Mouse (Mus musculus): ENCODE measurements around the gene Filip1l. TPM values are rescaled to one million over a fixed set of nuclear protein-coding genes. Genes with fewer than 3 reads are reported as not detected.

The Filip1l gene
- polyA plus RNA-seq, 1 experiment = 12.1 TPM

DNA sequence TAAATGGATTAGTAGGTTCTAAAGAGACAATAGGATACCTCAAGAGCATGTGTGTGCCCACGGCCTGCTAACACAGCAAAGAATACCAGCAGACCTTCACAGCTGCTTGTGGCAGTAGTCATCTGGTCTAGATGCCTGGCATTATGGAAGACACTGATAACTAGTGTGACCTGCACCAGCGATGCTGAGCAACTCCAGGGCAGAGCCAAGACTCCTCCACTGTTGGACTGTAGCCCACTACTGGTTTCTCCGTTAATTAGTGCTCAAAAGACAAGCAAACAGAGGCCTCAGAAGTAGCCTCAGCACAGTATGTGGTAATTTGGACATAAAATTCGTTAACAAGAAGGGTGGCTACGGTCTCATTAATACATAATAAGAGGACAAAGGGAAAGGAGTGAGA lies 199.8 kb downstream of the Filip1l start:
- H3ac ChIP-seq (ENCODE audit: control insufficient read depth, insufficient read length) = no peak overlapping the region
- peaks cover 95% of the 10 kb centered on the region for H3K79me2 ChIP-seq (ENCODE audit: control insufficient read depth, insufficient read depth)
- no peak for TF ChIP-seq TCF3 (IDR thresholded peaks at IDR 0.05; ENCODE audit: insufficient read length, low read depth)
- no peak for TF ChIP-seq POLR2AphosphoS2 (IDR thresholded peaks at IDR 0.05; ENCODE audit: insufficient read length, low read depth)
- no peak for TF ChIP-seq MAX (IDR thresholded peaks at IDR 0.05; ENCODE audit: low read depth)
- no peak for TF ChIP-seq REST (IDR thresholded peaks at IDR 0.05; ENCODE audit: insufficient read depth, insufficient read length)
- no peak for TF ChIP-seq CEBPB (IDR thresholded peaks at IDR 0.05; ENCODE audit: insufficient read depth, poor library complexity, severe bottlenecking)
- TF ChIP-seq MYOD1 (IDR thresholded peaks at IDR 0.05; ENCODE audit: control insufficient read depth in 1 of 3, insufficient read length in 2 of 3, low read depth in 2 of 3) = peak in 2 of 3 experiments; percentile 33 to 64
- TF ChIP-seq POLR2A (IDR thresholded peaks at IDR 0.05; ENCODE audit: insufficient read length, low read depth) = no peak
- TF ChIP-seq MYOG (IDR thresholded peaks at IDR 0.05; ENCODE audit: control insufficient read depth in 1 of 3, insufficient read depth in 1 of 3, insufficient read length in 2 of 3, low read depth in 2 of 3) = peak in 1 of 3 experiments; percentile 64
- no peak for TF ChIP-seq TCF12 (IDR thresholded peaks at IDR 0.05; ENCODE audit: insufficient read depth, poor library complexity, severe bottlenecking)
- no peak for TF ChIP-seq USF1 (IDR thresholded peaks at IDR 0.05; ENCODE audit: low read depth)
- TF ChIP-seq SRF (IDR thresholded peaks at IDR 0.05; ENCODE audit: control insufficient read depth, insufficient read length, low read depth) = no peak
- no peak for TF ChIP-seq E2F4 (IDR thresholded peaks at IDR 0.05; ENCODE audit: insufficient read depth)
- H3K36me3 ChIP-seq (ENCODE audit: control insufficient read depth, insufficient read depth) = peaks cover 24% of the 10 kb centered on the region
- H3K4me3 ChIP-seq = no peak overlapping the region
- peak overlapping the region; percentile 76 for H3K4me2 ChIP-seq (ENCODE audit: low read depth)
- H3K27me3 ChIP-seq (ENCODE audit: control insufficient read depth, insufficient read depth, insufficient read length) = no peaks in the 10 kb centered on the region

DNA sequence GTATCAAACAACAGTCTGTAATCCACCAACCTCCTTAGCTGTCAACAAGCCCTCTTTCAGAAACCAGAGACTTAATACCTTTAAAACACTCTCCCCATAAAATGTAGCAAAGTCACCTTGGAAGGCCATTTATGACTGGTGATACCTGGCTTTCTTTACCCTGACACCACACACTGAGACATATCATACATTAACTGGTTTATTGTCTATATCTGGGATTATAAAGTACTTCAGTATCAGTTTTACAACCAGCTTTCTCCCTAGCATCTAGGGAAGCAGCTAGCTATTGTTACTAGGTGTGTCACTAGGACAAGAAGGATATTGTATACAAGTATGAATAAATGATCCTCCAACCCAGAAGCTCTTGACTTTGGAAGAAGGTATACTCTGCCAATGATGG lies 200.3 kb downstream of the Filip1l start:
- Histone ChIP-seq H3ac (ENCODE audit: control insufficient read depth, insufficient read length) (no peak overlapping the region), H3K4me3 (no peak overlapping the region)

DNA sequence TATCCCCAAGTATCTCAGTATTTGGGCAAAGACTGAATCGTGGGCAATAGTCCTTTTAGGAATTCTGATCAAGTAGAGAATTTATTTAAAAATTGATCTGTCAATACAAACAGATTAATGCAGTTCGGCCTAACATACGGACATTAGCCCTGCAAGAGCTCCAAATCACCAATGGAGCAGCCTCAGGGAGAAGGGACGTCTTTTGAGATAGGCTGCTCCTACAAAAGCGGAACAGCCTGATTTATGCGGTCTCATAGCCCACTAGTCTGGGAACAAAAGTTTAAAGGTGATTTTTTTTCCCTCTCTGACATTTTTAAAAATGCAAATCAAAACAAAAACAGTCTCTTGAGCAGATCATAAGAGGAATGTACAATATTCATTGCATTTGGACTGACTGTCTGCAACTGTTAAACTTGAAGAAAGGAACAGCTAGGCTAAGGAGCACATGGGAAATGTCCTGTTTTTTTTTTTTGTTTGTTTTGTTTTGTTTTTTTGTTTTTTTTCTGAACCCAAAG lies 202.1 kb downstream of the Filip1l start:
- no peak for TF ChIP-seq USF1 (IDR thresholded peaks at IDR 0.05; ENCODE audit: low read depth)
- TF ChIP-seq MYOG (IDR thresholded peaks at IDR 0.05; ENCODE audit: control insufficient read depth in 1 of 3, insufficient read depth in 1 of 3, insufficient read length in 2 of 3, low read depth in 2 of 3) = no peak
- TF ChIP-seq REST (IDR thresholded peaks at IDR 0.05; ENCODE audit: insufficient read depth, insufficient read length) = no peak
- no peak for TF ChIP-seq MAX (IDR thresholded peaks at IDR 0.05; ENCODE audit: low read depth)
- no peak for TF ChIP-seq TCF3 (IDR thresholded peaks at IDR 0.05; ENCODE audit: insufficient read length, low read depth)
- no peak for TF ChIP-seq E2F4 (IDR thresholded peaks at IDR 0.05; ENCODE audit: insufficient read depth)
- TF ChIP-seq CEBPB (IDR thresholded peaks at IDR 0.05; ENCODE audit: insufficient read depth, poor library complexity, severe bottlenecking) = no peak
- Histone ChIP-seq H3ac (ENCODE audit: control insufficient read depth, insufficient read length) (no peak overlapping the region), H3K4me2 (ENCODE audit: low read depth) (peak overlapping the region; percentile 16), H3K36me3 (ENCODE audit: control insufficient read depth, insufficient read depth) (peaks cover 24% of the 10 kb centered on the region), H3K79me2 (ENCODE audit: control insufficient read depth, insufficient read depth) (peaks cover 99% of the 10 kb centered on the region), H3K4me3 (no peak overlapping the region), H3K27me3 (ENCODE audit: control insufficient read depth, insufficient read depth, insufficient read length) (no peaks in the 10 kb centered on the region)

More for the DNA sequence above, 200.3 kb downstream of the Filip1l start:
- H3K4me2 ChIP-seq (ENCODE audit: low read depth) = peak overlapping the region; percentile 76
- TF ChIP-seq MAX (IDR thresholded peaks at IDR 0.05; ENCODE audit: low read depth) = no peak
- no peak for TF ChIP-seq E2F4 (IDR thresholded peaks at IDR 0.05; ENCODE audit: insufficient read depth)
- peaks cover 98% of the 10 kb centered on the region for H3K79me2 ChIP-seq (ENCODE audit: control insufficient read depth, insufficient read depth)
- peaks cover 24% of the 10 kb centered on the region for H3K36me3 ChIP-seq (ENCODE audit: control insufficient read depth, insufficient read depth)
- H3K27me3 ChIP-seq (ENCODE audit: control insufficient read depth, insufficient read depth, insufficient read length) = no peaks in the 10 kb centered on the region

DNA sequence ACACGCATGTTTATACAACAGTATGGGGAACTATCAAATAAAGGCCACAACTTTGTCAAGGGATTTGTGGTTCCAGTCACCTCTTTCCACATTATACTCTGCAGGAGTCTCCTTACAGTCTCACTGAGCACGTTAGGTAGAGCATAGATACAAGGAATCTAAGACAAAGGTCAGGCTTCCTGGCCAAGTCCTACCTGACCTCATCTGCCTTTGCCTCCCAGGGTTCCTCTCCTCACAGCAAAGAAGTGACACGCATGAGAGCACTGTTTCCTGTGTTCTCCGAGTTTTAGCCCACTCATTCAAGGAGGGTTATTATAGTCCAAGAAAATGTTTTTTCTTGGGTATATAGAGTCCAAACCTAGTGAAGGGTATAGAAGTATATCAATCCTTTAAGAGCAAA lies 202.8 kb downstream of the Filip1l start:
- H3K27me3 ChIP-seq (ENCODE audit: control insufficient read depth, insufficient read depth, insufficient read length) = no peaks in the 10 kb centered on the region
- H3K4me2 ChIP-seq (ENCODE audit: low read depth) = peak overlapping the region; percentile 14
- H3K36me3 ChIP-seq (ENCODE audit: control insufficient read depth, insufficient read depth) = peaks cover 24% of the 10 kb centered on the region
- TF ChIP-seq E2F4 (IDR thresholded peaks at IDR 0.05; ENCODE audit: insufficient read depth) = no peak
- TF ChIP-seq MYOG (IDR thresholded peaks at IDR 0.05; ENCODE audit: control insufficient read depth in 1 of 3, insufficient read depth in 1 of 3, insufficient read length in 2 of 3, low read depth in 2 of 3) = no peak
- TF ChIP-seq SRF (IDR thresholded peaks at IDR 0.05; ENCODE audit: control insufficient read depth, insufficient read length, low read depth) = no peak
- TF ChIP-seq MYOD1 (IDR thresholded peaks at IDR 0.05; ENCODE audit: control insufficient read depth in 1 of 3, insufficient read length in 2 of 3, low read depth in 2 of 3) = no peak
- no peak for TF ChIP-seq REST (IDR thresholded peaks at IDR 0.05; ENCODE audit: insufficient read depth, insufficient read length)
- no peak for TF ChIP-seq POLR2AphosphoS2 (IDR thresholded peaks at IDR 0.05; ENCODE audit: insufficient read length, low read depth)
- no peak for TF ChIP-seq USF1 (IDR thresholded peaks at IDR 0.05; ENCODE audit: low read depth)
- TF ChIP-seq TCF12 (IDR thresholded peaks at IDR 0.05; ENCODE audit: insufficient read depth, poor library complexity, severe bottlenecking) = no peak
- TF ChIP-seq TCF3 (IDR thresholded peaks at IDR 0.05; ENCODE audit: insufficient read length, low read depth) = no peak
- no peak for TF ChIP-seq POLR2A (IDR thresholded peaks at IDR 0.05; ENCODE audit: insufficient read length, low read depth)
- TF ChIP-seq MAX (IDR thresholded peaks at IDR 0.05; ENCODE audit: low read depth) = no peak
- TF ChIP-seq CEBPB (IDR thresholded peaks at IDR 0.05; ENCODE audit: insufficient read depth, poor library complexity, severe bottlenecking) = no peak
- H3K79me2 ChIP-seq (ENCODE audit: control insufficient read depth, insufficient read depth) = peaks cover 99% of the 10 kb centered on the region
- H3K4me3 ChIP-seq = no peak overlapping the region
- H3ac ChIP-seq (ENCODE audit: control insufficient read depth, insufficient read length) = no peak overlapping the region

DNA sequence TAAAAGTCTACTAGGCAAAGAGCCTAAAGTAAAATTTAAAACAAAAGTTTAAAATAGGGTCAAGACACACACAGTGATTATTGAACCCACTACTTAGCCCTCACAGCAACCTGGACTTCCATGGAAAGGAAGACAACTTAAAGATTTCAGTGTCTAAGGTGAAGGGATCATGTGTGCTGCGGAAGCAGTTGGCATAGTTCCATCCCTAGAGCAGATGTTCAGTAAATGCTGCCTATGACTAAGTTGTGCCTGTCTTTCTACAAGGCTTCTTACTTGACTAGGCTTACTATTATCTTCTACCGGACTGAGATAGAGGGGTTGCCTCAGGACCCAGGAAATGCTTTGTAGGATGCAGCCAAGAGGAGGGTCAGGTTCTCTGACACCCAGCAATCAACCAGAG lies 203.4 kb downstream of the Filip1l start:
- Histone ChIP-seq H3K27me3 (ENCODE audit: control insufficient read depth, insufficient read depth, insufficient read length) (no peaks in the 10 kb centered on the region), H3K4me2 (ENCODE audit: low read depth) (peak overlapping the region; percentile 14), H3K79me2 (ENCODE audit: control insufficient read depth, insufficient read depth) (peaks cover 99% of the 10 kb centered on the region), H3K4me3 (no peak overlapping the region), H3K36me3 (ENCODE audit: control insufficient read depth, insufficient read depth) (peaks cover 24% of the 10 kb centered on the region), H3ac (ENCODE audit: control insufficient read depth, insufficient read length) (no peak overlapping the region)
- TF ChIP-seq MYOG (IDR thresholded peaks at IDR 0.05; ENCODE audit: control insufficient read depth in 1 of 3, insufficient read depth in 1 of 3, insufficient read length in 2 of 3, low read depth in 2 of 3) (no peak), USF1 (IDR thresholded peaks at IDR 0.05; ENCODE audit: low read depth) (no peak), MYOD1 (IDR thresholded peaks at IDR 0.05; ENCODE audit: control insufficient read depth in 1 of 3, insufficient read length in 2 of 3, low read depth in 2 of 3) (peak in 2 of 3 experiments; percentile 40 to 54), SRF (IDR thresholded peaks at IDR 0.05; ENCODE audit: control insufficient read depth, insufficient read length, low read depth) (no peak), CEBPB (IDR thresholded peaks at IDR 0.05; ENCODE audit: insufficient read depth, poor library complexity, severe bottlenecking) (no peak), TCF3 (IDR thresholded peaks at IDR 0.05; ENCODE audit: insufficient read length, low read depth) (no peak), REST (IDR thresholded peaks at IDR 0.05; ENCODE audit: insufficient read depth, insufficient read length) (no peak)
